Mouse (Mus musculus) heart, postnatal 4 days (tissue): ENCODE results near the gene Ptpn9. TPM values are rescaled to one million over a fixed set of nuclear protein-coding genes. Genes with fewer than 3 reads are reported as not detected.

Source experiments
- DNase-seq: peaks from one replicate; pipeline ENCODE4 v3.0.0; 2021
- total RNA-seq, 2 experiments: library from RNA; stranded (reverse); gene quantifications; 2 replicates each; pipeline ENCODE4 v1.2.3; 2021

Ptpn9 gene
- total RNA-seq, 2 experiments from 2014 or later: 24.5 to 25.1 TPM

DNA sequence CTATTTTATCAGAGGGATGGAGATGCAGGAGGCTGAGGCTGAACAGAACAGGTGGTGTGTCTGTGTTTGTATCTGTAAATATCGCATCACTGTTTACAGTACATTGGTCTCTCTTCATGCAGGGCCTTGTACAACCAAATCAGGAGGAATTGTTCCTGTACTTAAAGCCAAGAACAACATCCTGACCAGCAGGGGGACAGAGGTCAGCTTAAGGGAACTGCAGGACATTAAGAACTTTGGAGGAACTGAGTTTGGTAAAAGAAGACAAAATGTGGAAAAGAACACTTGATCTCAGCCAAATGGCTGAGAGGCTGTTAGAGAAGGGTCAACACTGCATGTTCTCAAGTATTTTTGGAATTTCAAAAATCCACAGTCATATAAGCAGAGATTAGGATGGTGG, 20.0 kb downstream of the Ptpn9 start:
- no peak for DNase-seq

- no peak for DNase-seq
Measured at GRCm38 (mm10) chr9:57017631-57018030, 22.9 kb downstream of the Ptpn9 start.

DNA sequence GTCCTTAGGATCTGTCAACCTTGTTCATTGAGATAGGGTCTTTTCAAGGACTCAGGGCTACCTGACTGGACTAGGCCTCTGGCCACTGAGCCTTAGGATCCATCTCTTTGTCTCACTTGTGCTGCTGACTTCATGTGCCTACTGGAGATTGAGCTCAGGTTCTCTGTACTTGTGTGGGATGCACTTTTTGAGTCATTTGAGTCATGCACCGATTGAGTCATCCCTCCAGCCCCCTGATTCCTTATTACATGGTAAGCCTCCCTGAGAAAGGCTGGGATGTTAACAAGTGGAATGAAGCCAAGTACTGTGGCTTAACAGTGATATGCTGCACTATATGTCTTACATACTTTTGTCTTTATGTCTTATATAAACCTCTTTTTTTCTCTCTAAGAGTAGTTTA, 37.0 kb downstream of the Ptpn9 start:
- DNase-seq: no peak

DNA sequence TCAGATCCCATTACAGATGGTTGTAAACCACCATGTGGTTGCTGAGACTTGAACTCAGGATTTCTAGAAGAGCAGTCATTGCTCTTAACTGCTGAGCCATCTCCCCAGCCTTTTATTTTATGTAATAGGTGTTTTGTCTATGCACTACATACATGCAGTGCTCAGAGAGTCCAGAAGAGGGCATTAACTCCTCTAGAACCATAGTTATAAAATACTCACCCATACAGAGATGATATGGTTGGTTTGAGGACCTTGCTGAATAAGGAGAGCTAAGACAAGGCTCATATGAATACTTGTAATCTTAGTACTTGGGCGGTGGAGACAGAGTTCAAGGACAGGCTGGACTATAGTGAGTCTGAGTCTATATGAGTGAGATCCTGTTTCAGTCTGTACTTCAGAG, 61.5 kb downstream of the Ptpn9 start:
- DNase-seq: peak; percentile 65

DNA sequence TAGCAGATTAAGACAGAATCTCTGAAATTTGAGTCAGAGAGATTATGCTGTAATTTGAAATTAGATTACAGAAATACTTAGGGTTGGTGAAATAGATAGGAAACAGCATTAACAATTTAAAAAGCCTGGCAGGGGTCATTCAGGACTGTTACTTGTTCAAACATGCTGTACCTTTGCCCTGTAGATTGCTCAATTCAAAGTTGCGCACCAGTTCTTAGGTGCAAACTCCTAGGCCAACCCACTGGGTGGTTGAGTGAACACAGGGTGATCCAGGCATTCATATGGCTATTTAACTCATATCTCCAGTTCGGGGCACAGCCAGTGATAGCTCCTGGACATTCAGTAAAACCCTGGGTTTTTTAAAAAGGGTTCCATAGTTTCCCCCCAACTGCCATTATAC, 69.4 kb downstream of the Ptpn9 start:
- DNase-seq: no peak

- DNase-seq: no peak
Measured at GRCm38 (mm10) chr9:57068266-57068665, 73.5 kb downstream of the Ptpn9 start.

- no peak for DNase-seq
Measured at GRCm38 (mm10) chr9:57070262-57070661, 75.5 kb downstream of the Ptpn9 start.

DNA sequence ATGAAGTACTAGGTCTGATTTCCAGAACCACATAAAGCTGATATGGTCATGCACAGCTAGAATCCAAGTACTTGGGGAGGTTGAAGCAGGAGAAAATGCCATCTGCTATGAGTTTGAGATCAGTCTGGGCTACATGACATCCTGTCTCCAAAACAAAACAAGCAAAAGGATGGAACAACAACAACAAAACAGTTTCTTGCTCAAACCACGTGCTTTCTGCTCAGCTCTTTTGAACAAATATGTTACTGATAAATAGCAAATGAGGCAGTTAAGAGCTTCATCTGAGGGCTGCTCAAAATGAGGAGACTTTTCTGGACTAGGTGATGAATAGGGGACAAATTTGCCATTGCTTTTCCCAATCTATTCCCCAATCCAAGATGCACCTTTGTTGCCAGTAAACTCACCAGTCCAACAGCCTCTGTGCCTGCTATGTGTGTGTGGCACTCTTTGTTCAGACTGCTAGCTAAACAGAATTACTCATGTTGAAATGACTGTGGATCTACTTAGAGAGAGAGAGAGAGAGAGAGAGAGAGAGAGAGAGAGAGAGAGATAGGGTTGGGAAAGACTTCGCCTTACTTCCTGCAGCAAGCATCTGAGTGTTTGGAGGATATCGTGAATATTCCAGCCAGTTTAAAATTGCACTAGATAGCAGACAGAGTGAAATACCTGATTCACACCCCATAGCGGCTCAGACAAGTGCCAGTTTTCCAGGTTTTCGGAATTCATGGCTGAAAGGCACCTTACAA, 76.2 kb downstream of the Ptpn9 start:
- no peak for DNase-seq

DNA sequence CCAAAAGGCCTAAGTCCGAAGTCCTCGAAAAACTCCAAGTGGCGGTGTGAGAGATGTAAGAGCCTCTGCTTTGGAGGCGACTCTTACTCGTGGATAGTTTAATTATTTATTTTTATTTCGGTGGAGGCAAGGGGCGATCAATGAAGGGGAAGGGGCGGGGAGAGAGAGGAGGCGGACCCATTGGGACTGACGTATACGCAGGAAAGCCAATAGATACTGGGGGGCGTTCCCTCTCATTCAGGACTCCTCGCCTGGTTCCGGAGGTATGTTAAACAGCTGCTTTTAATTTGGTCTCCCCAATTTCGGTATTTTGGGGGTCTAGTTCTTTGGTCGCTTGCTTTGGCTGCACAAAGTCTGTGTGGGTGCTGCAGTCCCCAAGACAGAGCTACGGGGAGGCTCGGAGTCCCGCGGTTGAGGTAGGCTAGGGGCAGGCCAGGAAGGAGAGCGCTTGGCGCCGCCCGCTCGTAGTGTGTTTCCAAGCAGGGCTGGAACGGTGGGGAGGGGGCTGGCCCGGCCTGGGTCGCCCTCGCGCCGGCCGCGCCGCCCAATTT, 77.2 kb downstream of the Ptpn9 start, which contains the start of gene Sin3a:
Gene Sin3a, plus strand, starts transcription at position 240 of the 551 bp plus-strand sequence.
- DNase-seq: peak; percentile 68

DNA sequence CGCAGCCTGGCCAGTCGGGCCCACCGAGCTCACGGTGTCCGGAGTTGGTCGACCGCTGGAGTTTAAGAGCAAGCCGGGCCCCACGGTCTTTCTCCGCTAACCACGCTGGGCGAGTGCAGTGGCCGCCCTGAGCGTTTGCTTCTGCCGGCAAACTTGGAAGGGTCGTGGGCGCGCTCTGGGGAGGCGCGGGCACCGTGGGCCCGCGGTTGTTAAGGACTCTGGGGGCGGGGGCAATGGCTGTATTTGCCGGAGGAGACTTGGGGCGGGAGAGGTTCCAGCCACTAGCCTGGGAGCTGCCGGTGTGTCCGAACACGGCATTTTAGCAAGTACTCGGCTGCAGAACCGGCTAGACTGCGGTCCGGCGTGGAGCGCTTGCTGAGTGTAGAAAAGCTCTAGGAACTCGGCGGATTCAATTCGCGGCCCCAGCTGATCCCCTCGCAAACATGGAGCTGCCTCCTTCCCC, 77.8 kb downstream of the Ptpn9 start:
- no peak for DNase-seq

DNA sequence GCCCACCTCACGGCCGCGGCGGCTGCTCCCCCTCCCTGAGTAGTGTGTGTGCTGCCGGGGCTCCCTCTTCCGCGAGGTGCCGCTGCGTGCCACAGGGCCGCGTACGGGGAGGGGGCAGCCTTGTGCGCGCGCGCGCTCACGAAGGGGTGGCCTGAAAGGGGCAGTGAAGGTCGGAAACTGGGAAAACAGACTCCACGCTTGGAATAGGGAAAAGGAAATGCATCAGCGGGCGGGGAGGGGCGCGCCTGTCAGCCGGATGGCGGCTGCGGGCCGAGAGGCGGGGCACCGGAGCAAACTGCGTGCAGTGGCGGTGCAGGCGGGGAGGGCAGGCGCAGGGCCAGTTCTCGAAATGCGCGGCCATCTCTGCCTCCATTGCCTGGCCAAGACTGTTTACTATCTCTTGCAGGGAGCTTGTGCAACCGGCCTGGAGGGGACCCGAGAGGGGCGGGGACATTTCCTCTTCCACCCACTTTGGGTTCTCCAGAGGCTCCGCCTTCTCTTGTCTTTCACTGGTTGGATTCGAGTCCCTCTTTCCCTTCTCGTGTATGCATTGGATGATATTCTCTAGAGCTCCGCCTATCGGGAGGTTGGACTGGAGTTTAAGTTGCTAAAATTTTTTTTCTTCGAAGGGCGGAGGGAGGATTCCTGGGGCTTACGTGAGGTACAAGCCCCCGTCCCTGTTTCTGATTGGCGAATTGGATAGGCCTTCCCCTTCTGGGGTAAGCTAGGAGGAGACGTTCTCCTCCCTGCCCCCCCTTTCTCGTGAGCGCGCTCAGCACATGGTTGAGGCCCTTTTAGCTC, 78.5 kb downstream of the Ptpn9 start:
- peak; percentile 95 for DNase-seq

DNA sequence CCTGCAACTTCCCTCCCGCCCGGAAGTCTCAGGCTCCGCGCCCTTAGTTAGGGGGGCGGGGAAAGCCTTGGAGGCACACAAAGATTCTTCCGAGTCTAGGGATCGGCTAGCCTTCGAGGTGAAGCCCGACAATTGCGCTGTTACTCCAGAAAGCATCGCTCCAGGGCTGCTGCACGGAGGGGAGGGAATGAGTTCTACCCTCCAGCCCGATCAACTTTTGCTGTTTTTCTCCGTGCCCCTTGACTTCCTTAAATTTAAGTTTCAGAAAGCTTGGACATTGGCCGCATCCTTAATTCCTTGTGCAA, 79.0 kb downstream of the Ptpn9 start:
- DNase-seq: no peak

DNA sequence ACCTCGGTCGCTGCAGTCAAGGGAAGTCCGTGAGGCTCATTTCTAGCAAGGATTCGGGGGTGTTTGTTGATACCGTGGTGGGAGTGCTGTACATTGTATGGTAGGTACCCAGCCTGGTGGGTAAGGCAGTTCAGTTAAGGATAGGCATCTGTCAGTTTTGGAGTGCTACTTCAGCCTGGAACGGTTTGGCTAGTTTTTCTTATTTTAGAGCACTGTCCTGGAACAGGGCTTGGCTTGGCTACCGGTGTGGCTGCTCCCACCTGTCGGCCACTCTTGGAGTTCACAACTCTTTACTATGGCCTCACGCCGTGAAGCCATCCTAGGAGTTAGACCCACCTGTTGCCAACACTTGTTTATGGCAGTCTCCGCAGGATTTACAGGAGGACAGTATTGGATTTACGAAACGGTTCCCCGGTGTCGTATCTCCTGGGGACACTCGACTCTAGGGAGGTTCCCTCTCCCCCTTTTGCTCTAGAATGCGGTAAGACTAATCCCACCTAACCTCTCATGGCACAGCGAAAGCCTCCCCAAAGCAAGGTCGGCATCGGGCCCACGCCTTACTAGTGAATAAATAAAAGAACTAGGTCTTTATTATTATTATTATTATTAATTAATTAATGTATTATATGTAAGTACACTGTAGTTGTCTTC, 79.6 kb downstream of the Ptpn9 start:
- DNase-seq: peak; percentile 46

DNA sequence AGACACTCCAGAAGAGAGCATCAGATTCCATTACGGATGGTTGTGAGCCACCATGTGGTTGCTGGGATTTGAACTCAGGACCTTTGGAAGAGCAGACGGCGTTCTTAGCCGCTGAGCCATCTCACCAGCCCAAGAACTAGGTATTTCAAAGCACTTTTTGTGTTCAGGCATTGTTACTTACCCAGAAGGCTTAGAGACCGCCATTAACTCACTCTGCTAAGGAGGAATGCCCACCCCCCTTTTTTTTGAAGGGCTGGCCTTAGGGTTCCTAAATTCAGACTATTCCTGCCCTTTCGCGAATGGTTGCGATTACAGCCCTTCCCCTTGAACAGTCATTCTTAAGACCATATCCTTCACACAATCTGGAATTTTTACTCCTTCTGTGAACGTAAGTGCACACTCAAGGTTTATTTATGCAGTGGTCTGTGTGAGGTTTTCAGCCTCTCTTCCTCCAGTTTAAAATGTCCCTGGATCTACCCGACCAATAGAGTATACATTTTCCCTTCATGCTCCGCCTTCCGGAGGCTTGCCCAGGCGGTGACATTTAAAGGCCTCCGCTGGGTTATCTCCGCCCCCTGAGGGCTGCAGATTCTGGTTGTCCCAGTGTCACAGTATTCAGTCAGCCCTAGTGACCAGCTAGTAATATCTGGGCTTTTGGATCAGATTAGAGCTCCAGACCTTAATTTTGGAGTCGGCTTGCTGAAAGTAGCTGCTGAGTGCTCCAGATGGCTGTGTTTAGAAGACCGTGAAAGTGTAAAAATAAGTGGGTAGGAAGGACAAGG, 80.3 kb downstream of the Ptpn9 start:
- DNase-seq: peak; percentile 80

- DNase-seq: peak; percentile 99
Measured at GRCm38 (mm10) chr9:57075681-57076381, 81.1 kb downstream of the Ptpn9 start.

- peak; percentile 89 for DNase-seq
Measured at GRCm38 (mm10) chr9:57076701-57077660, 82.3 kb downstream of the Ptpn9 start.

DNA sequence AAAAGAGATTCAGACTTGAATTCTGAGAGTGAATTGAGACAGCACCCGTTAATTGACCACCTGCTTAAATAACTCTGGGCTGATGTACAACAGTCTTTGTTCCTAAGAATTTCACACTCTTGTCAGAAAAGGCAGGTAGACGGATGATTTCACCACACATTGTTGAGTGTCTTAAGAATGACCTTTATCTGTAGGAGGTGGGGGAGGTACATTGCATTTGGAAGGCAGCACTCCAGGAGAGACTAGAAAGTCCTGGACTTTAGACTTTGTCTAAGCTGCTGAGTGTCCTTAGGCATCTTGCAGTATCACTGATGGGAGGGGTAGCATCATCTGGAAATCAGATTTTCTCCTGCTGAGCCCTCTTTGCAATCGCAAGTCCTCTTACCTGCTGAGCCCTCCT, 87.5 kb downstream of the Ptpn9 start:
- no peak for DNase-seq
